Mouse (Mus musculus) mammary gland, adult 2 months (tissue): ENCODE data around the gene Vmn2r114. TPM values are rescaled to one million over a fixed set of nuclear protein-coding genes. Genes with fewer than 3 reads are reported as not detected.

ENCODE experiments used
- polyA plus RNA-seq: library from polyadenylated mRNA; depleted of rRNA; stranded (reverse); fragments of >200 nt; gene quantifications from 2 replicates; pipeline ENCODE4 v1.2.3, GENCODE M21; 2012; ENCODE audit warnings: low replicate concordance; rRNA removed

Vmn2r114 gene
- not detected in 2 replicates for polyA plus RNA-seq

GRCm38 (mm10) chr17:23312437-23312836 is at the start of gene Vmn2r114:
Vmn2r114 (minus strand) TSS chr17:23312537.

DNA sequence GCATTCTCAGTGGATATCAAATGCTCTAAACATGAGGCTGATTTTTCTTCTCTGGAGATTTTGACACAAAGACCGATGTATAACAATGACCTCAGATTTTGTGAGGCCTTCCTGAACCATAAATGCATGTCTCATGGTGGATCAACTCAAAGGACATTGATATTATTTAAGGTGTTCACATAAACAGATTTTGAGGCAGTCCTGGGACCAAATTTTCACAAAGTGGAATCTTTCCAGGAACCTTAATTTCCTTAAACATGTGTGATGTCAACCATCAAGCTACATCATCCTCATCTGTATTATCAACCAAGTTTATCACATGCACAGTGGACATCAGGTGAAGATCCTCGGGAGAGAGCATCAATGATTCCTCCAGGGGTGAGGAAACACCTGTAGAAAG is 31.1 kb upstream of the Vmn2r114 start, which contains the start of gene Vmn2r115:
Gene Vmn2r115, plus strand, starts transcription at position 301 of the 400 bp plus-strand sequence.

Other genes with a start within 250 kb of the Vmn2r114 start
- gene Zfp40, start 119.3 kb downstream of the Vmn2r114 start, polyA plus RNA-seq, result 0.65 and 1.1 TPM in 2 replicates
- gene Vmn2r115, start 31.2 kb upstream of the Vmn2r114 start, polyA plus RNA-seq, result not detected in 2 replicates
- not detected in 2 replicates for gene Vmn2r116, start 72.1 kb upstream of the Vmn2r114 start, polyA plus RNA-seq
- gene Vmn2r117, start 167.2 kb upstream of the Vmn2r114 start, polyA plus RNA-seq, result not detected in 2 replicates